Mouse (Mus musculus) MEL (cell line): ENCODE data around the gene Gm10283.

Experiments
- CTCF ChIP-seq, 3 experiments: IDR thresholded peaks in 2 of 3; conservative IDR thresholded peaks in 1 of 3; 2 replicates each; pipeline ENCODE4 v1.5.1; 2011 to 2012; ENCODE audit warnings: low read length in 3 of 3, low read depth in 2 of 3, mild to moderate bottlenecking in 2 of 3, improper control_type of control experiment in 1 of 3, inconsistent platforms in 1 of 3, mixed read lengths in 1 of 3, moderate library complexity in 1 of 3; ENCODE audit not compliant: control insufficient read depth in 1 of 3, insufficient read depth in 1 of 3, poor library complexity in 1 of 3, severe bottlenecking in 1 of 3
- EP300 ChIP-seq, 2 experiments: IDR thresholded peaks; 2 replicates each; pipeline ENCODE4 v1.6.1; 2011; ENCODE audit warnings: improper control_type of control experiment in 2 of 2, low read length in 2 of 2, low read depth in 1 of 2, mild to moderate bottlenecking in 1 of 2
- MAX ChIP-seq: IDR thresholded peaks from 2 replicates; pipeline ENCODE4 v1.6.1; 2011; ENCODE audit warnings: low read length, improper control_type of control experiment
- MYC ChIP-seq: IDR thresholded peaks from 2 replicates; pipeline ENCODE4 v1.6.1; 2011; ENCODE audit warnings: low read depth, mild to moderate bottlenecking, low read length, improper control_type of control experiment, moderate library complexity
- NELFE ChIP-seq: IDR thresholded peaks from 2 replicates; pipeline ENCODE4 v1.6.1; 2011; ENCODE audit warnings: low read depth, low read length, improper control_type of control experiment
- POLR2A ChIP-seq, 2 experiments: IDR thresholded peaks; 2 replicates each; pipeline ENCODE4 v1.6.1; 2011 to 2012; ENCODE audit warnings: low read length in 2 of 2, mild to moderate bottlenecking in 2 of 2, control low read depth in 1 of 2, improper control_type of control experiment in 1 of 2, low read depth in 1 of 2, moderate library complexity in 1 of 2; ENCODE audit not compliant: control insufficient read depth in 1 of 2, insufficient read depth in 1 of 2, poor library complexity in 1 of 2
- UBTF ChIP-seq: IDR thresholded peaks from 2 replicates; pipeline ENCODE4 v1.6.1; 2012; ENCODE audit warnings: low read depth, mild to moderate bottlenecking, inconsistent platforms, low read length, improper control_type of control experiment, moderate library complexity, borderline replicate concordance; ENCODE audit not compliant: insufficient read depth

GRCm38 (mm10) chr8:60518286-60518685 lies 15.3 kb upstream of the Gm10283 start:
- no peak for TF ChIP-seq MAX
- TF ChIP-seq CTCF (IDR thresholded peaks at IDR 0.05 in 2 of 3, conservative IDR thresholded peaks at IDR 0.05 in 1 of 3; ENCODE audit: control insufficient read depth in 1 of 3, insufficient read depth in 1 of 3, low read depth in 2 of 3, low read length in 3 of 3, poor library complexity in 1 of 3, severe bottlenecking in 1 of 3): no peak
- no peak for TF ChIP-seq MYC
- no peak for TF ChIP-seq UBTF
- TF ChIP-seq POLR2A (IDR thresholded peaks at IDR 0.05; ENCODE audit: control insufficient read depth in 1 of 2, insufficient read depth in 1 of 2, low read depth in 1 of 2, low read length in 2 of 2, poor library complexity in 1 of 2): no peak
- TF ChIP-seq EP300 (IDR thresholded peaks at IDR 0.05; ENCODE audit: low read depth in 1 of 2, low read length in 2 of 2): no peak
- no peak for TF ChIP-seq NELFE
